ENCODE assay signal across 35 mouse cellular contexts in genomic region chr7:127772080-127772479, GRCm38 (mm10). TPM values are rescaled to one million over a fixed set of nuclear protein-coding genes. Genes with fewer than 3 reads are reported as not detected.
DNase-seq lines count a peak whose midpoint lies in the region; ATAC-seq and TF ChIP-seq lines count a peak whose summit lies in the region.
"Had no signal": no experiment of that assay in that cellular context is flagged by ENCODE, and none has a peak within 500 bp of the region (broad histone marks: within the 10 kb centered on the region; RNA-seq: fewer than 3 reads in every experiment).

No protein-coding gene starts in this region.

- no peak for TF ChIP-seq EP300 in CH12.LX (IDR thresholded peaks at IDR 0.05; ENCODE audit: low read length)

- in situ Hi-C loops in CH12.LX (cut with MboI; ENCODE audit: low pct_ligation_motif_present, low pct_unique_long_range_greater_than_20kb, low sequenced_read_pairs), result loop anchor here (5.0 to 25.0 kb wide), 2 partner anchors 410 to 1055 kb away; no protein-coding TSS in a partner anchor

- peaks cover 14% of the 10 kb centered on the region for H3K79me2 ChIP-seq in CH12.LX (replicated peaks; ENCODE audit: control insufficient read depth, extremely low read depth, insufficient read depth, poor library complexity, severe bottlenecking)

- DNase-seq in liver, result no peak
- no peak for DNase-seq in CH12.LX (ENCODE audit: extremely low read depth)
- DNase-seq in NIH3T3 (ENCODE audit: low read depth), result peak; percentile 55
- no peak for DNase-seq in forebrain, embryonic 14.5 days (ENCODE audit: low spot score)
- no peak for DNase-seq in left cerebral cortex, adult 9 months (ENCODE audit: low spot score in 2 of 2)
- DNase-seq: adrenal gland, postnatal 14 days; cerebellum, adult 18-20 months; cerebellum, postnatal 10 days; gastrocnemius, postnatal 36 days; heart, adult 18-20 months; heart, postnatal 36 days; kidney, adult 8-10 months; kidney, postnatal 4 days; layer of hippocampus, adult 9-11 months; thymus, postnatal 14 days had no signal

- H3K27ac ChIP-seq in liver, embryonic 12.5 days, result peak overlapping the region; percentile 39; the same call in 1 of the 2 replicates
- H3K27ac ChIP-seq in CH12.LX (ENCODE audit: insufficient read depth, low read depth), result peak overlapping the region; percentile 65
- peak overlapping the region; percentile 11; the same call in 1 of the 2 replicates for H3K27ac ChIP-seq in stomach, embryonic 15.5 days
- H3K27ac ChIP-seq in forebrain, embryonic 14.5 days (ENCODE audit: low read depth, low read length), result no peak overlapping the region
- H3K27ac ChIP-seq in forebrain, embryonic 13.5 days, result no peak overlapping the region
- H3K27ac ChIP-seq: forebrain, embryonic 12.5 days; hindbrain, embryonic 12.5 days; hindbrain, postnatal 0 days; kidney, postnatal 0 days; limb, embryonic 13.5 days; lung, embryonic 15.5 days; midbrain, embryonic 10.5 days; midbrain, embryonic 15.5 days had no signal

- H3K4me3 ChIP-seq in liver, embryonic 12.5 days, result no peak overlapping the region
- H3K4me3 ChIP-seq in CH12.LX (replicated peaks in 1 of 3; ENCODE audit: low read depth in 2 of 3, low read length in 2 of 3, poor library complexity in 1 of 3), result no peak overlapping the region
- no peak overlapping the region for H3K4me3 ChIP-seq in stomach, embryonic 15.5 days (replicated peaks)
- no peak overlapping the region for H3K4me3 ChIP-seq in forebrain, embryonic 14.5 days (ENCODE audit: low read depth, low read length)
- no peak overlapping the region for H3K4me3 ChIP-seq in forebrain, embryonic 13.5 days
- H3K4me3 ChIP-seq: forebrain, embryonic 12.5 days; hindbrain, embryonic 12.5 days; limb, embryonic 13.5 days; liver, embryonic 15.5 days; lung, embryonic 15.5 days; midbrain, embryonic 15.5 days had no signal

- no peak for TF ChIP-seq CTCF in CH12.LX (conservative IDR thresholded peaks at IDR 0.05 in 1 of 2, IDR thresholded peaks at IDR 0.05 in 1 of 2; ENCODE audit: low read depth in 2 of 2, low read length in 2 of 2)

- dilution Hi-C loops in CH12.LX (cut with MboI; ENCODE audit: extremely low pct_ligation_motif_present, extremely low pct_unique_long_range_greater_than_20kb, low sequenced_read_pairs), result no loop called here

- no peak for ATAC-seq in liver, embryonic 12.5 days
- no peak for ATAC-seq in stomach, embryonic 15.5 days (ENCODE audit: insufficient read depth, low FRiP score, low read depth)
- no peak for ATAC-seq in forebrain, embryonic 14.5 days
- ATAC-seq in forebrain, embryonic 13.5 days, result no peak
- ATAC-seq: activated CD4-positive, CD25-positive, alpha-beta regulatory T cell, adult 4 months; hindbrain, postnatal 0 days; intestine, embryonic 16.5 days; midbrain, embryonic 15.5 days had no signal

- no peak for TF ChIP-seq RAD21 in CH12.LX (IDR thresholded peaks at IDR 0.05; ENCODE audit: low read depth, low read length)

- H3K9ac ChIP-seq in liver, embryonic 12.5 days, result no peak overlapping the region
- H3K9ac ChIP-seq in CH12.LX (ENCODE audit: insufficient read depth, low read depth), result peak overlapping the region; percentile 2; the same call in 1 of the 2 replicates
- no peak overlapping the region for H3K9ac ChIP-seq in stomach, embryonic 15.5 days
- H3K9ac ChIP-seq in forebrain, embryonic 14.5 days (ENCODE audit: low read length), result no peak overlapping the region
- H3K9ac ChIP-seq in forebrain, embryonic 13.5 days, result no peak overlapping the region
- H3K9ac ChIP-seq: forebrain, embryonic 12.5 days; hindbrain, embryonic 12.5 days; liver, embryonic 15.5 days; lung, embryonic 15.5 days; midbrain, embryonic 15.5 days had no signal

- H3K4me1 ChIP-seq in liver, embryonic 12.5 days, result peaks cover 79% of the 10 kb centered on the region
- H3K4me1 ChIP-seq in CH12.LX (ENCODE audit: control insufficient read depth in 1 of 2, insufficient read depth in 2 of 2), result peaks cover 5 to 65% of the 10 kb centered on the region in 2 experiments
- peaks cover 23% of the 10 kb centered on the region for H3K4me1 ChIP-seq in stomach, embryonic 15.5 days
- peaks cover 21% of the 10 kb centered on the region; the same call in 1 of the 2 replicates for H3K4me1 ChIP-seq in forebrain, embryonic 14.5 days (ENCODE audit: control insufficient read depth, insufficient read depth, low read length)
- H3K4me1 ChIP-seq in forebrain, embryonic 13.5 days, result peaks cover 39% of the 10 kb centered on the region

- no peak for TF ChIP-seq POLR2A in CH12.LX (IDR thresholded peaks at IDR 0.05; ENCODE audit: low read depth, low read length)

- H3K4me2 ChIP-seq in liver, embryonic 12.5 days, result no peak overlapping the region
- peak overlapping the region; percentile 39 for H3K4me2 ChIP-seq in CH12.LX (ENCODE audit: insufficient read depth, low read depth, poor library complexity, severe bottlenecking)
- no peak overlapping the region for H3K4me2 ChIP-seq in stomach, embryonic 15.5 days
- H3K4me2 ChIP-seq in forebrain, embryonic 14.5 days (ENCODE audit: low read length), result no peak overlapping the region
- no peak overlapping the region for H3K4me2 ChIP-seq in forebrain, embryonic 13.5 days
- H3K4me2 ChIP-seq: forebrain, embryonic 12.5 days; hindbrain, embryonic 12.5 days; lung, embryonic 15.5 days; midbrain, embryonic 15.5 days had no signal

- H3K36me3 ChIP-seq in liver, embryonic 12.5 days, result peaks cover 16% of the 10 kb centered on the region
- H3K36me3 ChIP-seq in CH12.LX (replicated peaks in 1 of 2; ENCODE audit: control insufficient read depth in 1 of 2, insufficient read depth in 1 of 2, low read length in 1 of 2), result peaks cover 9 to 33% of the 10 kb centered on the region in 2 experiments
- H3K36me3 ChIP-seq in stomach, embryonic 15.5 days, result peaks cover 6% of the 10 kb centered on the region; the same call in 1 of the 2 replicates
- peaks cover 14% of the 10 kb centered on the region for H3K36me3 ChIP-seq in forebrain, embryonic 14.5 days (ENCODE audit: control insufficient read depth, insufficient read depth, low read length)
- peaks cover 16% of the 10 kb centered on the region for H3K36me3 ChIP-seq in forebrain, embryonic 13.5 days (ENCODE audit: poor library complexity, severe bottlenecking)
- H3K36me3 ChIP-seq: liver, embryonic 15.5 days had no signal

- H3K27me3 ChIP-seq in liver, embryonic 12.5 days (replicated peaks), result no peaks in the 10 kb centered on the region
- H3K27me3 ChIP-seq in CH12.LX (replicated peaks), result no peaks in the 10 kb centered on the region
- H3K27me3 ChIP-seq in stomach, embryonic 15.5 days (replicated peaks), result no peaks in the 10 kb centered on the region
- H3K27me3 ChIP-seq in forebrain, embryonic 14.5 days (replicated peaks; ENCODE audit: control insufficient read depth, insufficient read depth, low read length), result no peaks in the 10 kb centered on the region
- H3K27me3 ChIP-seq in forebrain, embryonic 13.5 days, result no peaks in the 10 kb centered on the region
- H3K27me3 ChIP-seq: forebrain, embryonic 12.5 days; hindbrain, embryonic 12.5 days; limb, embryonic 13.5 days; liver, embryonic 15.5 days; lung, embryonic 15.5 days; midbrain, embryonic 15.5 days had no signal

- 53% methylated on average over 3 of the region's 3 CpGs for WGBS in liver, embryonic 12.5 days (ENCODE audit: insufficient replicate concordance)
- WGBS in stomach, embryonic 15.5 days, result 42% methylated on average over 3 of the region's 3 CpGs
- 96% methylated on average over 3 of the region's 3 CpGs for WGBS in forebrain, embryonic 14.5 days
- WGBS in forebrain, embryonic 13.5 days, result 87% methylated on average over 3 of the region's 3 CpGs

- no peaks in the 10 kb centered on the region for H3K9me3 ChIP-seq in liver, embryonic 12.5 days (replicated peaks)
- H3K9me3 ChIP-seq in CH12.LX (replicated peaks; ENCODE audit: low read length), result no peaks in the 10 kb centered on the region
- no peaks in the 10 kb centered on the region for H3K9me3 ChIP-seq in stomach, embryonic 15.5 days
- H3K9me3 ChIP-seq in forebrain, embryonic 14.5 days (replicated peaks; ENCODE audit: control insufficient read depth, low read length), result no peaks in the 10 kb centered on the region
- H3K9me3 ChIP-seq in forebrain, embryonic 13.5 days (replicated peaks), result no peaks in the 10 kb centered on the region
- H3K9me3 ChIP-seq: forebrain, embryonic 12.5 days; hindbrain, embryonic 12.5 days; limb, embryonic 13.5 days; liver, embryonic 15.5 days; lung, embryonic 15.5 days; midbrain, embryonic 10.5 days; midbrain, embryonic 15.5 days had no signal

RNA-seq across cellular contexts. Expression of gene Orai3, which starts 2.5 kb away (rescaled TPM):
- polyA plus RNA-seq in liver, embryonic 12.5 days (2016; fragmentation: Nextera tagmentation; extraction: Ambion mirVana), result 14.8 and 15.0 TPM in 2 replicates
- total RNA-seq in CH12.LX (2012; rRNA removed) (15.7 and 16.9 TPM in 2 replicates), CH12.LX (2014; rRNA removed) (9.3 and 11.6 TPM in 2 replicates)
- 7.5 and 10.3 TPM in 2 replicates for polyA plus RNA-seq in CH12.LX (2012; ENCODE audit: insufficient read length, low read depth)
- polyA plus RNA-seq in stomach, embryonic 15.5 days (2015; fragmentation: Nextera tagmentation; extraction: Ambion mirVana), result 29.2 and 29.6 TPM in 2 replicates
- polyA plus RNA-seq in forebrain, embryonic 14.5 days (2014; fragmentation: Nextera tagmentation; extraction: Ambion mirVana), result 3.3 and 4.2 TPM in 2 replicates
- polyA plus RNA-seq in forebrain, embryonic 13.5 days (2015; fragmentation: Nextera tagmentation; extraction: Ambion mirVana), result 4.8 and 5.4 TPM in 2 replicates

RNA-seq across cellular contexts. Expression of gene Setd1a, which starts 4.4 kb away (rescaled TPM):
- polyA plus RNA-seq in liver, embryonic 12.5 days (2016; fragmentation: Nextera tagmentation; extraction: Ambion mirVana), result 13.1 and 13.7 TPM in 2 replicates
- 9.0 and 9.8 TPM in 2 replicates for total RNA-seq in CH12.LX (2012; rRNA removed)
- total RNA-seq in CH12.LX (2014; rRNA removed), result 3.2 and 4.5 TPM in 2 replicates
- polyA plus RNA-seq in CH12.LX (2012; ENCODE audit: insufficient read length, low read depth), result 50.8 and 51.0 TPM in 2 replicates
- 21.1 and 25.0 TPM in 2 replicates for polyA plus RNA-seq in stomach, embryonic 15.5 days (2015; fragmentation: Nextera tagmentation; extraction: Ambion mirVana)
- polyA plus RNA-seq in forebrain, embryonic 14.5 days (2014; fragmentation: Nextera tagmentation; extraction: Ambion mirVana), result 17.0 and 18.0 TPM in 2 replicates
- polyA plus RNA-seq in forebrain, embryonic 13.5 days (2015; fragmentation: Nextera tagmentation; extraction: Ambion mirVana), result 20.0 and 21.5 TPM in 2 replicates

RNA-seq across cellular contexts. Expression of gene Gm49388, which starts 13.3 kb away (rescaled TPM):
- not detected in 2 replicates for polyA plus RNA-seq in liver, embryonic 12.5 days (2016; fragmentation: Nextera tagmentation; extraction: Ambion mirVana)
- total RNA-seq in CH12.LX (2012; rRNA removed) (0.98 and 2.2 TPM in 2 replicates), CH12.LX (2014; rRNA removed) (not detected in 2 replicates)
- 4.3 and 4.7 TPM in 2 replicates for polyA plus RNA-seq in CH12.LX (2012; ENCODE audit: insufficient read length, low read depth)
- polyA plus RNA-seq in stomach, embryonic 15.5 days (2015; fragmentation: Nextera tagmentation; extraction: Ambion mirVana), result not detected in 2 replicates
- not detected in 2 replicates for polyA plus RNA-seq in forebrain, embryonic 14.5 days (2014; fragmentation: Nextera tagmentation; extraction: Ambion mirVana)
- polyA plus RNA-seq in forebrain, embryonic 13.5 days (2015; fragmentation: Nextera tagmentation; extraction: Ambion mirVana), result not detected in 2 replicates
- total RNA-seq: megakaryocyte progenitor cell, adult 5-6 weeks had no signal
- polyA plus RNA-seq: activated CD4-positive, CD25-positive, alpha-beta regulatory T cell, adult 4 months; embryonic facial prominence, embryonic 14.5 days; forebrain, embryonic 12.5 days; heart, embryonic 11.5 days; heart, embryonic 16.5 days; hindbrain, embryonic 12.5 days; hindbrain, postnatal 0 days; intestine, embryonic 16.5 days; kidney, postnatal 0 days; limb, embryonic 13.5 days; liver, embryonic 15.5 days; lung, embryonic 15.5 days; midbrain, embryonic 15.5 days; neural tube, embryonic 11.5 days; spleen, adult 2 months had no signal

RNA-seq across cellular contexts. Expression of gene Fbxl19, which starts 27.7 kb away (rescaled TPM):
- 3.7 TPM in 2 replicates for polyA plus RNA-seq in liver, embryonic 12.5 days (2016; fragmentation: Nextera tagmentation; extraction: Ambion mirVana)
- total RNA-seq in CH12.LX (2012; rRNA removed) (25.1 and 28.2 TPM in 2 replicates), CH12.LX (2014; rRNA removed) (22.4 and 22.6 TPM in 2 replicates)
- 29.3 and 31.7 TPM in 2 replicates for polyA plus RNA-seq in CH12.LX (2012; ENCODE audit: insufficient read length, low read depth)
- polyA plus RNA-seq in stomach, embryonic 15.5 days (2015; fragmentation: Nextera tagmentation; extraction: Ambion mirVana), result 3.8 and 4.8 TPM in 2 replicates
- 7.2 and 7.8 TPM in 2 replicates for polyA plus RNA-seq in forebrain, embryonic 14.5 days (2014; fragmentation: Nextera tagmentation; extraction: Ambion mirVana)
- 7.7 and 9.6 TPM in 2 replicates for polyA plus RNA-seq in forebrain, embryonic 13.5 days (2015; fragmentation: Nextera tagmentation; extraction: Ambion mirVana)

RNA-seq across cellular contexts. Expression of gene Hsd3b7, which starts 28.3 kb away (rescaled TPM):
- polyA plus RNA-seq in liver, embryonic 12.5 days (2016; fragmentation: Nextera tagmentation; extraction: Ambion mirVana), result 28.0 and 29.8 TPM in 2 replicates
- total RNA-seq in CH12.LX (2012; rRNA removed) (2.9 and 4.2 TPM in 2 replicates), CH12.LX (2014; rRNA removed) (5.9 and 6.8 TPM in 2 replicates)
- polyA plus RNA-seq in CH12.LX (2012; ENCODE audit: insufficient read length, low read depth), result 0.99 and 2.1 TPM in 2 replicates
- 27.4 and 31.8 TPM in 2 replicates for polyA plus RNA-seq in stomach, embryonic 15.5 days (2015; fragmentation: Nextera tagmentation; extraction: Ambion mirVana)
- polyA plus RNA-seq in forebrain, embryonic 14.5 days (2014; fragmentation: Nextera tagmentation; extraction: Ambion mirVana), result 6.9 and 9.7 TPM in 2 replicates
- polyA plus RNA-seq in forebrain, embryonic 13.5 days (2015; fragmentation: Nextera tagmentation; extraction: Ambion mirVana), result 5.0 and 7.5 TPM in 2 replicates

Comparison
In these comparisons a context has a peak if more than half of its experiments do, and no peak if none do; other contexts are left out.
1. H3K27ac ChIP-seq: peak in liver, embryonic 12.5 days (single experiment), CH12.LX (single experiment) and stomach, embryonic 15.5 days (single experiment); none in forebrain, embryonic 14.5 days (single experiment) and forebrain, embryonic 13.5 days (single experiment).